ENCODE assay signal across 14 mouse cellular contexts in genomic region chr9:102436378-102436777, GRCm38 (mm10).
DNase-seq lines count a peak whose midpoint lies in the region; ATAC-seq and TF ChIP-seq lines count a peak whose summit lies in the region.
"Had no signal": no experiment of that assay in that cellular context is flagged by ENCODE, and none has a peak within 500 bp of the region (broad histone marks: within the 10 kb centered on the region; RNA-seq: fewer than 3 reads in every experiment).

No protein-coding gene starts in this region.

- no peaks in the 10 kb centered on the region for H3K36me3 ChIP-seq in hindbrain, embryonic 10.5 days
- no peaks in the 10 kb centered on the region for H3K36me3 ChIP-seq in hindbrain, embryonic 12.5 days
- no peaks in the 10 kb centered on the region for H3K36me3 ChIP-seq in liver, embryonic 14.5 days (replicated peaks; ENCODE audit: control insufficient read depth, insufficient read depth, low read depth)
- H3K36me3 ChIP-seq: embryonic facial prominence, embryonic 12.5 days; forebrain, embryonic 15.5 days; heart, embryonic 13.5 days had no signal

- no peak overlapping the region for H3K4me3 ChIP-seq in hindbrain, embryonic 10.5 days
- H3K4me3 ChIP-seq in hindbrain, embryonic 12.5 days, result no peak overlapping the region
- H3K4me3 ChIP-seq in liver, embryonic 14.5 days (ENCODE audit: insufficient read depth in 1 of 2, low read depth in 2 of 2, low read length in 2 of 2), result no peak overlapping the region
- H3K4me3 ChIP-seq: embryonic facial prominence, embryonic 12.5 days; forebrain, embryonic 15.5 days; heart, embryonic 13.5 days had no signal

- no peak overlapping the region for H3K4me2 ChIP-seq in hindbrain, embryonic 12.5 days (replicated peaks)
- no peak overlapping the region for H3K4me2 ChIP-seq in liver, embryonic 14.5 days (ENCODE audit: low read depth)
- H3K4me2 ChIP-seq: embryonic facial prominence, embryonic 12.5 days; forebrain, embryonic 15.5 days; heart, embryonic 13.5 days had no signal

- CTCF ChIA-PET in Patski (lab: Charles Lee), result interaction anchor here (0.8 kb wide), 1 partner anchor 11 kb away, joined by 3 read pairs; no protein-coding TSS in a partner anchor

- no peak for TF ChIP-seq EP300 in liver, embryonic 14.5 days (IDR thresholded peaks at IDR 0.05; ENCODE audit: low read depth)

- 85% methylated on average over 5 of the region's 5 CpGs for WGBS in hindbrain, embryonic 10.5 days
- 87% methylated on average over 5 of the region's 5 CpGs for WGBS in hindbrain, embryonic 12.5 days
- 67% methylated on average over 5 of the region's 5 CpGs for WGBS in liver, embryonic 14.5 days (ENCODE audit: insufficient replicate concordance)

- peak; percentile 53 for TF ChIP-seq CTCF in Patski (IDR thresholded peaks at IDR 0.05)
- TF ChIP-seq CTCF in liver, embryonic 14.5 days (IDR thresholded peaks at IDR 0.05; ENCODE audit: low read depth), result 0 out of 2 replicates have a peak, but pooled peaks have one; percentile 46

- H3K9me3 ChIP-seq in hindbrain, embryonic 10.5 days, result no peaks in the 10 kb centered on the region
- no peaks in the 10 kb centered on the region for H3K9me3 ChIP-seq in hindbrain, embryonic 12.5 days (replicated peaks)
- no peaks in the 10 kb centered on the region for H3K9me3 ChIP-seq in liver, embryonic 14.5 days (ENCODE audit: control insufficient read depth, low read length)
- H3K9me3 ChIP-seq: embryonic facial prominence, embryonic 12.5 days; forebrain, embryonic 15.5 days; heart, embryonic 13.5 days had no signal

- no peak overlapping the region for H3K9ac ChIP-seq in hindbrain, embryonic 12.5 days
- H3K9ac ChIP-seq in liver, embryonic 14.5 days (replicated peaks), result no peak overlapping the region
- H3K9ac ChIP-seq: embryonic facial prominence, embryonic 12.5 days; forebrain, embryonic 15.5 days; heart, embryonic 13.5 days had no signal

- in situ Hi-C loops in Patski (cut with MboI; ENCODE audit: low pct_unique_long_range_greater_than_20kb), result no loop called here

- POLR2A ChIA-PET in Patski (lab: Charles Lee), result no interaction called here

- no peak overlapping the region for H3K27ac ChIP-seq in hindbrain, embryonic 10.5 days
- no peak overlapping the region for H3K27ac ChIP-seq in hindbrain, embryonic 12.5 days
- H3K27ac ChIP-seq in liver, embryonic 14.5 days, result no peak overlapping the region
- H3K27ac ChIP-seq: embryonic facial prominence, embryonic 12.5 days; forebrain, embryonic 15.5 days; heart, embryonic 13.5 days; macrophage had no signal

- ATAC-seq in hindbrain, embryonic 12.5 days (ENCODE audit: low FRiP score), result no peak
- ATAC-seq in Patski, result no peak
- ATAC-seq in liver, embryonic 14.5 days (ENCODE audit: insufficient read depth), result no peak
- no peak for ATAC-seq in megakaryocyte, adult 5-6 weeks (ENCODE audit: poor library complexity, severe bottlenecking)
- ATAC-seq: forebrain, embryonic 15.5 days; intestine, embryonic 16.5 days had no signal

- 0 out of 2 replicates have a peak, but pooled peaks cover 3% of the 10 kb centered on the region for H3K4me1 ChIP-seq in hindbrain, embryonic 10.5 days (replicated peaks)
- H3K4me1 ChIP-seq in hindbrain, embryonic 12.5 days, result 0 out of 2 replicates have a peak, but pooled peaks cover 3% of the 10 kb centered on the region
- no peaks in the 10 kb centered on the region for H3K4me1 ChIP-seq in liver, embryonic 14.5 days (replicated peaks; ENCODE audit: control insufficient read depth in 2 of 2, insufficient read depth in 2 of 2, low read length in 1 of 2)
- H3K4me1 ChIP-seq: embryonic facial prominence, embryonic 12.5 days; forebrain, embryonic 15.5 days; heart, embryonic 13.5 days had no signal

- peak; percentile 19 for DNase-seq in hindbrain, embryonic 10.5 days (ENCODE audit: low spot score)
- DNase-seq in lung, postnatal 36 days, result peak; percentile 21
- no peak for DNase-seq in lung, postnatal 25 days (ENCODE audit: low spot score)
- DNase-seq in Patski (ENCODE audit: low read depth, low spot score), result no peak
- no peak for DNase-seq in liver, embryonic 14.5 days (ENCODE audit: low read depth in 3 of 3, low spot score in 3 of 3)
- DNase-seq in right cerebral cortex, adult 18-20 months, result no peak
- DNase-seq: right cerebral cortex, postnatal 25 days had no signal

- H3K27me3 ChIP-seq in hindbrain, embryonic 10.5 days (ENCODE audit: insufficient read depth, poor library complexity, severe bottlenecking), result no peaks in the 10 kb centered on the region
- peaks cover 2% of the 10 kb centered on the region for H3K27me3 ChIP-seq in hindbrain, embryonic 12.5 days
- peaks cover 18% of the 10 kb centered on the region for H3K27me3 ChIP-seq in Patski
- no peaks in the 10 kb centered on the region for H3K27me3 ChIP-seq in liver, embryonic 14.5 days (ENCODE audit: control insufficient read depth, insufficient read depth, low read length)
- H3K27me3 ChIP-seq: embryonic facial prominence, embryonic 12.5 days; forebrain, embryonic 15.5 days had no signal

Comparison
In these comparisons a context has a peak if more than half of its experiments do, and no peak if none do; other contexts are left out.
1. DNase-seq: peak in hindbrain, embryonic 10.5 days (single experiment) and lung, postnatal 36 days (single experiment); none in lung, postnatal 25 days (single experiment), Patski (single experiment), liver, embryonic 14.5 days (0 of 3) and right cerebral cortex, adult 18-20 months (single experiment).